Mouse (Mus musculus) lung, embryonic 15.5 days (tissue): ENCODE results near the gene Repin1. TPM values are rescaled to one million over a fixed set of nuclear protein-coding genes. Genes with fewer than 3 reads are reported as not detected.

ENCODE experiments used
- ATAC-seq: fragments of 200-750 bp; cut with Nextera tagmentation; 2 replicates; pipeline ENCODE4 v1.8.0; 2017; ENCODE audit warnings: moderate number of reproducible peaks, borderline replicate concordance; ENCODE audit not compliant: low FRiP score, low TSS enrichment; ENCODE audit errors: extremely low read depth
- H3K27ac ChIP-seq: fragments of 300-500 bp; sonication (generic); 2 replicates; pipeline ENCODE4 v1.5.1; 2015; ENCODE audit warnings: moderate library complexity, mild to moderate bottlenecking, inconsistent platforms
- H3K27me3 ChIP-seq: fragments of 300-500 bp; sonication (generic); 2 replicates; pipeline ENCODE4 v1.6.1; 2015; ENCODE audit warnings: inconsistent platforms
- H3K36me3 ChIP-seq: fragments of 300-500 bp; sonication (generic); 2 replicates; pipeline ENCODE4 v1.6.1; 2015; ENCODE audit warnings: inconsistent platforms
- H3K4me1 ChIP-seq: fragments of 300-500 bp; sonication (generic); 2 replicates; pipeline ENCODE4 v1.6.1; 2015; ENCODE audit warnings: inconsistent platforms
- H3K4me2 ChIP-seq: fragments of 300-500 bp; sonication (generic); 2 replicates; pipeline ENCODE4 v1.6.1; 2015; ENCODE audit warnings: inconsistent platforms, mild to moderate bottlenecking, moderate library complexity
- H3K4me3 ChIP-seq: fragments of 300-500 bp; sonication (generic); 2 replicates; pipeline ENCODE4 v1.5.1; 2015; ENCODE audit warnings: mild to moderate bottlenecking, inconsistent platforms
- H3K9ac ChIP-seq: fragments of 300-500 bp; sonication (generic); 2 replicates; pipeline ENCODE4 v1.6.1; 2015; ENCODE audit warnings: inconsistent platforms
- H3K9me3 ChIP-seq: fragments of 300-500 bp; sonication (generic); 2 replicates; pipeline ENCODE4 v1.6.1; 2016; ENCODE audit warnings: inconsistent platforms
- WGBS: fragments of 180-500 bp; shearing (Covaris S2); methylation state at CpG from one replicate; pipeline ENCODE4 v1.1.7; 2015; 5-methylcytosine and 5-hydroxymethylcytosine counted together
- polyA plus RNA-seq: library from polyadenylated mRNA; unstranded; fragments of >200 nt; fragmentation: Nextera tagmentation; extraction: Ambion mirVana; gene quantifications from 2 replicates; pipeline ENCODE4 v1.2.1, GENCODE M21; 2015

Gene Repin1
- polyA plus RNA-seq, 1 experiment from 2014 or later, result 30.9 TPM

- Histone ChIP-seq H3K4me3 (no peak overlapping the region), H3K27ac (no peak overlapping the region), H3K27me3 (peaks cover 42% of the 10 kb centered on the region), H3K9ac (no peak overlapping the region), H3K4me1 (peaks cover 16% of the 10 kb centered on the region), H3K9me3 (no peaks in the 10 kb centered on the region), H3K36me3 (no peaks in the 10 kb centered on the region), H3K4me2 (no peak overlapping the region)
- 69% methylated on average over 3 of the region's 3 CpGs for WGBS
- no peak for ATAC-seq
Measured at GRCm38 (mm10) chr6:48628377-48628776, 34.7 kb downstream of the Repin1 start.

- no peak overlapping the region for H3K27ac ChIP-seq
- H3K36me3 ChIP-seq, result no peaks in the 10 kb centered on the region
- H3K9ac ChIP-seq, result no peak overlapping the region
- H3K4me2 ChIP-seq, result peak overlapping the region; percentile 88
- peak; percentile 53; the same call in 1 of the 2 replicates for ATAC-seq
- no peaks in the 10 kb centered on the region for H3K9me3 ChIP-seq
- peaks cover 16% of the 10 kb centered on the region for H3K4me1 ChIP-seq
- WGBS, result 10% methylated on average over 54 of the region's 54 CpGs
- H3K4me3 ChIP-seq, result peak overlapping the region; percentile 42
- peaks cover 42% of the 10 kb centered on the region for H3K27me3 ChIP-seq
Measured at GRCm38 (mm10) chr6:48628808-48629660, 35.4 kb downstream of the Repin1 start.

- Histone ChIP-seq H3K9ac (no peak overlapping the region), H3K4me3 (peak overlapping the region; percentile 42), H3K27me3 (peaks cover 42% of the 10 kb centered on the region), H3K27ac (no peak overlapping the region), H3K36me3 (no peaks in the 10 kb centered on the region), H3K4me1 (peaks cover 16% of the 10 kb centered on the region), H3K9me3 (no peaks in the 10 kb centered on the region), H3K4me2 (peak overlapping the region; percentile 88)
- WGBS, result 20% methylated on average over 13 of the region's 13 CpGs
- peak; percentile 15; the same call in 1 of the 2 replicates for ATAC-seq
Measured at GRCm38 (mm10) chr6:48629661-48630034, 36.0 kb downstream of the Repin1 start.

GRCm38 (mm10) chr6:48630831-48631230, 37.1 kb downstream of the Repin1 start:
- Histone ChIP-seq H3K36me3 (no peaks in the 10 kb centered on the region), H3K4me2 (no peak overlapping the region), H3K9me3 (no peaks in the 10 kb centered on the region), H3K27me3 (peaks cover 36% of the 10 kb centered on the region), H3K4me1 (peaks cover 16% of the 10 kb centered on the region), H3K9ac (no peak overlapping the region), H3K4me3 (no peak overlapping the region), H3K27ac (no peak overlapping the region)
- 82% methylated on average over 8 of the region's 8 CpGs for WGBS
- no peak for ATAC-seq

- Histone ChIP-seq H3K9me3 (no peaks in the 10 kb centered on the region), H3K36me3 (no peaks in the 10 kb centered on the region), H3K9ac (no peak overlapping the region), H3K27me3 (no peaks in the 10 kb centered on the region), H3K27ac (no peak overlapping the region), H3K4me2 (no peak overlapping the region), H3K4me3 (no peak overlapping the region), H3K4me1 (no peaks in the 10 kb centered on the region)
- WGBS, result 66% methylated on average over 2 of the region's 2 CpGs
- ATAC-seq, result no peak
Measured at GRCm38 (mm10) chr6:48635105-48635504, 41.4 kb downstream of the Repin1 start.

GRCm38 (mm10) chr6:48636515-48636914, 42.8 kb downstream of the Repin1 start:
- no peak overlapping the region for H3K4me3 ChIP-seq
- no peak overlapping the region for H3K4me2 ChIP-seq
- H3K4me1 ChIP-seq, result no peaks in the 10 kb centered on the region
- H3K27ac ChIP-seq, result no peak overlapping the region
- no peaks in the 10 kb centered on the region for H3K27me3 ChIP-seq
- no peak for ATAC-seq
- no peaks in the 10 kb centered on the region for H3K9me3 ChIP-seq
- no peaks in the 10 kb centered on the region for H3K36me3 ChIP-seq
- no peak overlapping the region for H3K9ac ChIP-seq
- WGBS, result 61% methylated on average over 6 of the region's 6 CpGs

GRCm38 (mm10) chr6:48637811-48638500, 44.3 kb downstream of the Repin1 start:
- H3K4me1 ChIP-seq, result no peaks in the 10 kb centered on the region
- H3K27ac ChIP-seq, result no peak overlapping the region
- ATAC-seq, result no peak
- H3K9me3 ChIP-seq, result no peaks in the 10 kb centered on the region
- no peak overlapping the region for H3K4me3 ChIP-seq
- no peaks in the 10 kb centered on the region for H3K27me3 ChIP-seq
- H3K9ac ChIP-seq, result no peak overlapping the region
- 61% methylated on average over 6 of the region's 6 CpGs for WGBS
- no peak overlapping the region for H3K4me2 ChIP-seq
- no peaks in the 10 kb centered on the region for H3K36me3 ChIP-seq

GRCm38 (mm10) chr6:48638553-48638952, 44.9 kb downstream of the Repin1 start:
- ATAC-seq, result no peak
- Histone ChIP-seq H3K9me3 (no peaks in the 10 kb centered on the region), H3K4me2 (no peak overlapping the region), H3K4me1 (no peaks in the 10 kb centered on the region), H3K27ac (no peak overlapping the region), H3K4me3 (no peak overlapping the region), H3K9ac (no peak overlapping the region), H3K27me3 (no peaks in the 10 kb centered on the region), H3K36me3 (no peaks in the 10 kb centered on the region)
- 65% methylated on average over 2 of the region's 2 CpGs for WGBS

GRCm38 (mm10) chr6:48641391-48641790, 47.7 kb downstream of the Repin1 start:
- H3K4me1 ChIP-seq, result 0 out of 2 replicates have a peak, but pooled peaks cover 4% of the 10 kb centered on the region
- 54% methylated on average over 6 of the region's 6 CpGs for WGBS

GRCm38 (mm10) chr6:48642764-48643292, 49.1 kb downstream of the Repin1 start:
- no peaks in the 10 kb centered on the region for H3K27me3 ChIP-seq
- ATAC-seq, result no peak
- H3K4me2 ChIP-seq, result no peak overlapping the region
- H3K9me3 ChIP-seq, result no peaks in the 10 kb centered on the region
- no peak overlapping the region for H3K27ac ChIP-seq
- H3K9ac ChIP-seq, result no peak overlapping the region
- WGBS, result 18% methylated on average over 4 of the region's 4 CpGs
- no peak overlapping the region for H3K4me3 ChIP-seq
- H3K36me3 ChIP-seq, result no peaks in the 10 kb centered on the region
- 0 out of 2 replicates have a peak, but pooled peaks cover 4% of the 10 kb centered on the region for H3K4me1 ChIP-seq

More at GRCm38 (mm10) chr6:48641391-48641790, 47.7 kb downstream of the Repin1 start:
- Histone ChIP-seq H3K36me3 (no peaks in the 10 kb centered on the region), H3K4me2 (no peak overlapping the region), H3K9me3 (no peaks in the 10 kb centered on the region), H3K4me3 (no peak overlapping the region), H3K27ac (no peak overlapping the region), H3K9ac (no peak overlapping the region), H3K27me3 (no peaks in the 10 kb centered on the region)
- no peak for ATAC-seq

GRCm38 (mm10) chr6:48645660-48646308, 52.1 kb downstream of the Repin1 start:
- 0 out of 2 replicates have a peak, but pooled peaks cover 4% of the 10 kb centered on the region for H3K4me1 ChIP-seq
- no peaks in the 10 kb centered on the region for H3K36me3 ChIP-seq
- no peak overlapping the region for H3K9ac ChIP-seq
- no peak overlapping the region for H3K4me3 ChIP-seq
- ATAC-seq, result no peak
- WGBS, result 11% methylated on average over 12 of the region's 12 CpGs
- no peak overlapping the region for H3K27ac ChIP-seq
- H3K9me3 ChIP-seq, result no peaks in the 10 kb centered on the region
- no peaks in the 10 kb centered on the region for H3K27me3 ChIP-seq
- H3K4me2 ChIP-seq, result no peak overlapping the region
